Mouse (Mus musculus) forebrain, postnatal 0 days (tissue): ENCODE results near the gene Osbpl5. TPM values are rescaled to one million over a fixed set of nuclear protein-coding genes. Genes with fewer than 3 reads are reported as not detected.
"Not testable (repeated sequence)": the region's sequence is repeated elsewhere in the genome, so short reads cannot be mapped to it uniquely, and the experiment has no call there.

ENCODE experiments used
- ATAC-seq: fragments of 200-750 bp; cut with Nextera tagmentation; 2 replicates; pipeline ENCODE4 v1.8.0; 2017; ENCODE audit warnings: mild to moderate bottlenecking, moderate library complexity
- DNase-seq: peaks from one replicate; pipeline ENCODE4 v3.0.0-alpha.2; 2015
- H3K27ac ChIP-seq: fragments of 300-500 bp; sonication (generic); 2 replicates; pipeline ENCODE4 v1.5.1; 2014; ENCODE audit warnings: low read depth, mild to moderate bottlenecking, antibody characterized with exemption, low read length, moderate library complexity, mixed read lengths
- H3K27me3 ChIP-seq: fragments of 300-500 bp; sonication (generic); 2 replicates; pipeline ENCODE4 v1.6.1; 2014; ENCODE audit warnings: mild to moderate bottlenecking, low read length, mixed read lengths; ENCODE audit not compliant: insufficient read depth
- H3K36me3 ChIP-seq: fragments of 300-500 bp; sonication (generic); 2 replicates; pipeline ENCODE4 v1.6.1; 2014; ENCODE audit warnings: mild to moderate bottlenecking, moderate library complexity; ENCODE audit not compliant: insufficient read depth
- H3K4me1 ChIP-seq: fragments of 300-500 bp; sonication (generic); 2 replicates; pipeline ENCODE4 v1.6.1; 2014; ENCODE audit warnings: antibody characterized with exemption; ENCODE audit not compliant: insufficient read depth
- H3K4me2 ChIP-seq: fragments of 300-500 bp; sonication (generic); 2 replicates; pipeline ENCODE4 v1.6.1; 2014; ENCODE audit warnings: low read depth, mild to moderate bottlenecking, moderate library complexity
- H3K4me3 ChIP-seq: fragments of 300-500 bp; sonication (generic); 2 replicates; pipeline ENCODE4 v1.5.1; 2014; ENCODE audit warnings: low read depth, low read length, mixed read lengths
- H3K9ac ChIP-seq: fragments of 300-500 bp; sonication (generic); 2 replicates; pipeline ENCODE4 v1.6.1; 2014; ENCODE audit warnings: mild to moderate bottlenecking
- H3K9me3 ChIP-seq: fragments of 300-500 bp; sonication (generic); 2 replicates; pipeline ENCODE4 v1.6.1; 2016; ENCODE audit warnings: low read length
- CTCF ChIP-seq: sonication (generic); IDR thresholded peaks from 2 replicates; pipeline ENCODE4 v1.5.1; 2016; ENCODE audit warnings: antibody characterized with exemption, control low read depth, low read depth
- WGBS: fragments of 180-500 bp; shearing (Covaris S2); extraction: QIAGEN DNeasy Blood & Tissue Kit; methylation state at CpG from one replicate; pipeline ENCODE4 v1.1.7; 2014; 5-methylcytosine and 5-hydroxymethylcytosine counted together
- microRNA-seq, 2 experiments: library from miRNA; unstranded; fragments of <30 nt; microRNA quantifications; one replicate each; pipeline ENCODE4; 2016
- polyA plus RNA-seq: library from polyadenylated mRNA; unstranded; fragments of >200 nt; fragmentation: Nextera tagmentation; extraction: Ambion mirVana; gene quantifications from 2 replicates; pipeline ENCODE4 v1.2.1, GENCODE M21; 2015
- total RNA-seq: library from RNA; depleted of rRNA; stranded (reverse); fragments of >200 nt; gene quantifications from 2 replicates; pipeline ENCODE4 v1.2.3, GENCODE M21; 2014; rRNA removed

The Osbpl5 gene
- total and polyA plus RNA-seq, 2 experiments from 2014 or later: 26.2 to 38.3 TPM

GRCm38 (mm10) chr7:143649034-143649768, 107.6 kb downstream of the Osbpl5 start, which contains the start of gene Tnfrsf22:
Tnfrsf22 (minus strand) TSS chr7:143649661.
- peak; percentile 100 for ATAC-seq
- Histone ChIP-seq H3K4me1 (no peaks in the 10 kb centered on the region), H3K9me3 (no peaks in the 10 kb centered on the region), H3K27me3 (no peaks in the 10 kb centered on the region), H3K9ac (peak within 1 kb of the TSS; percentile 69), H3K36me3 (no peaks in the 10 kb centered on the region), H3K4me3 (peak within 1 kb of the TSS; percentile 65), H3K27ac (no peak within 1 kb of the TSS), H3K4me2 (peak within 1 kb of the TSS; percentile 91)
- TF ChIP-seq CTCF: peak; percentile 23; the same call in 1 of the 2 replicates
- 3% methylated on average over 39 of the region's 39 CpGs for WGBS
- peak; percentile 87 for DNase-seq

GRCm38 (mm10) chr7:143643949-143644348, 112.8 kb downstream of the Osbpl5 start:
- not testable (repeated sequence) for H3K27ac ChIP-seq, H3K4me1 ChIP-seq, DNase-seq, H3K4me3 ChIP-seq, ATAC-seq, H3K36me3 ChIP-seq, H3K27me3 ChIP-seq, H3K4me2 ChIP-seq, H3K9me3 ChIP-seq, H3K9ac ChIP-seq
- WGBS: 91% methylated on average over 2 of the region's 2 CpGs

Small RNAs within 50 kb of the gene (microRNA-seq; reads per million reads assigned to microRNA genes)
- gene Gm22064: 0 reads per million in 2 experiments

Other genes starting within 250 kb of the Osbpl5 start
- gene Nap1l4, start 207.9 kb downstream of the Osbpl5 start, total RNA-seq: 202 and 216 TPM in 2 replicates
- 236 and 258 TPM in 2 replicates for gene Nap1l4, start 207.9 kb downstream of the Osbpl5 start, polyA plus RNA-seq
- 51.5 and 68.1 TPM in 2 replicates for gene Cars, start 156.9 kb downstream of the Osbpl5 start, total RNA-seq
- gene Cars, start 156.9 kb downstream of the Osbpl5 start, polyA plus RNA-seq: 58.2 and 74.9 TPM in 2 replicates
- gene Tnfrsf26, start 128.3 kb downstream of the Osbpl5 start, total RNA-seq: 0.10 and 0.46 TPM in 2 replicates
- gene Tnfrsf26, start 128.3 kb downstream of the Osbpl5 start, polyA plus RNA-seq: 0.11 and 0.16 TPM in 2 replicates
- gene Tnfrsf22, start 107.3 kb downstream of the Osbpl5 start, total RNA-seq: 1.3 and 1.8 TPM in 2 replicates
- gene Tnfrsf22, start 107.3 kb downstream of the Osbpl5 start, polyA plus RNA-seq: 3.6 and 4.9 TPM in 2 replicates
- gene Tnfrsf23, start 71.1 kb downstream of the Osbpl5 start, total RNA-seq: 1.7 and 1.9 TPM in 2 replicates
- gene Tnfrsf23, start 71.1 kb downstream of the Osbpl5 start, polyA plus RNA-seq: 0.43 and 0.54 TPM in 2 replicates
- not detected in 2 replicates for gene Mrgprg, start 10.0 kb upstream of the Osbpl5 start, total RNA-seq
- gene Mrgprg, start 10.0 kb upstream of the Osbpl5 start, polyA plus RNA-seq: not detected in 2 replicates
- gene Mrgpre, start 27.5 kb upstream of the Osbpl5 start, total RNA-seq: 5.2 and 5.9 TPM in 2 replicates
- 5.9 and 8.3 TPM in 2 replicates for gene Mrgpre, start 27.5 kb upstream of the Osbpl5 start, polyA plus RNA-seq
- gene Nadsyn1, start 65.9 kb upstream of the Osbpl5 start, total RNA-seq: 4.9 and 7.9 TPM in 2 replicates
- 3.5 and 3.6 TPM in 2 replicates for gene Nadsyn1, start 65.9 kb upstream of the Osbpl5 start, polyA plus RNA-seq
- 40.5 and 52.7 TPM in 2 replicates for gene Dhcr7, start 66.2 kb upstream of the Osbpl5 start, total RNA-seq
- 63.8 and 75.4 TPM in 2 replicates for gene Dhcr7, start 66.2 kb upstream of the Osbpl5 start, polyA plus RNA-seq
- gene Gm498, start 109.9 kb upstream of the Osbpl5 start, total RNA-seq: not detected in 2 replicates
- gene Gm498, start 109.9 kb upstream of the Osbpl5 start, polyA plus RNA-seq: not detected in 2 replicates
- gene Shank2, start 244.9 kb upstream of the Osbpl5 start, total RNA-seq: 27.0 and 29.0 TPM in 2 replicates
- 4.9 and 8.8 TPM in 2 replicates for gene Shank2, start 244.9 kb upstream of the Osbpl5 start, polyA plus RNA-seq